Comparison of ENCODE assay signal across 26 mouse cellular contexts in the genomic region with DNA sequence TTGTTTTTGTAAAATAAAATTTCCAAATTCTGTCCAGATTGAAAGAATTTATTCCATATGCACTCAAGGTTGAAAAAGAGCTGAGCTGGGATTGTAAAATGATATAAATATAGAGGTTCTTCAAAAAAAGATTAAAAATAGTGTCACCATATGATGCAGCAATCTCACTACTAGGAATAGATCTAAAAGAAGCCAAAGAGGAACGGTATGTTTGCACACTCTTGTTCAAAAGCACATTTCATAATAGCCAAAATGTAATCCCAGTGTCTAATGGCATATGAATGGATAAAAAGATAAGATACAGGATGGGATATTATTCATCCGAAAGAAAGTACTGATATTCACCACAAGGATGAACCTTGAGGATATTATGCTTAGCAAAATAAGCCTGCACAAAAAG. TPM values are rescaled to one million over a fixed set of nuclear protein-coding genes. Genes with fewer than 3 reads are reported as not detected.
DNase-seq lines count a peak whose midpoint lies in the region; ATAC-seq and TF ChIP-seq lines count a peak whose summit lies in the region.
"Had no signal": no experiment of that assay in that cellular context is flagged by ENCODE, and none has a peak within 500 bp of the region (broad histone marks: within the 10 kb centered on the region; RNA-seq: fewer than 3 reads in every experiment).

No protein-coding gene starts in this region.

- 80% methylated on average over 2 of the region's 2 CpGs for WGBS in liver, embryonic 11.5 days
- 79% methylated on average over 2 of the region's 2 CpGs for WGBS in liver, postnatal 0 days (ENCODE audit: insufficient replicate concordance)
- WGBS in midbrain, embryonic 14.5 days, result 92% methylated on average over 2 of the region's 2 CpGs

- peak overlapping the region; percentile 36; the same call in 1 of the 2 replicates for H3K4me2 ChIP-seq in liver, embryonic 11.5 days
- no peak overlapping the region; the same call in 1 of the 2 replicates for H3K4me2 ChIP-seq in liver, postnatal 0 days (ENCODE audit: low read depth, low read length)
- H3K4me2 ChIP-seq in midbrain, embryonic 14.5 days (ENCODE audit: low read length), result no peak overlapping the region
- H3K4me2 ChIP-seq: embryonic facial prominence, embryonic 12.5 days; heart, embryonic 11.5 days; hindbrain, embryonic 14.5 days; lung, embryonic 14.5 days had no signal

- no peak overlapping the region for H3K9ac ChIP-seq in liver, embryonic 11.5 days (ENCODE audit: low read depth, low read length)
- no peak overlapping the region for H3K9ac ChIP-seq in liver, postnatal 0 days (replicated peaks)
- no peak overlapping the region for H3K9ac ChIP-seq in midbrain, embryonic 14.5 days (replicated peaks; ENCODE audit: low read length)
- H3K9ac ChIP-seq: embryonic facial prominence, embryonic 12.5 days; hindbrain, embryonic 14.5 days; lung, embryonic 14.5 days had no signal

- no peaks in the 10 kb centered on the region for H3K27me3 ChIP-seq in erythroblast, embryonic 14.5 days (ENCODE audit: control insufficient read depth)
- H3K27me3 ChIP-seq in liver, embryonic 11.5 days (replicated peaks; ENCODE audit: control insufficient read depth, insufficient read depth, low read length), result no peaks in the 10 kb centered on the region
- no peaks in the 10 kb centered on the region for H3K27me3 ChIP-seq in liver, postnatal 0 days (ENCODE audit: insufficient read depth, low read length)
- H3K27me3 ChIP-seq in midbrain, embryonic 14.5 days (ENCODE audit: control insufficient read depth, insufficient read depth, low read length), result no peaks in the 10 kb centered on the region
- H3K27me3 ChIP-seq: CH12.LX; embryonic facial prominence, embryonic 12.5 days had no signal

- peaks cover 68% of the 10 kb centered on the region for H3K36me3 ChIP-seq in erythroblast, embryonic 14.5 days (ENCODE audit: control insufficient read depth)
- H3K36me3 ChIP-seq in liver, embryonic 11.5 days (ENCODE audit: control insufficient read depth, insufficient read depth, low read length), result peaks cover 3% of the 10 kb centered on the region; the same call in 1 of the 2 replicates
- peaks cover 11% of the 10 kb centered on the region; the same call in 1 of the 2 replicates for H3K36me3 ChIP-seq in liver, postnatal 0 days (replicated peaks; ENCODE audit: insufficient read depth, low read length)
- peaks cover 8% of the 10 kb centered on the region for H3K36me3 ChIP-seq in midbrain, embryonic 14.5 days (ENCODE audit: control insufficient read depth, insufficient read depth, low read length)

- no peak for DNase-seq in liver, embryonic 11.5 days (ENCODE audit: low spot score)
- DNase-seq in liver, result no peak
- no peak for DNase-seq in liver, postnatal 0 days
- DNase-seq in gastrocnemius, postnatal 14 days, result no peak
- DNase-seq in midbrain, embryonic 14.5 days, result no peak
- DNase-seq: adrenal gland, adult 8-10 months; cerebellum, adult 11 months; cerebellum, adult 9-10 months; embryo, embryonic 11 days; gastrocnemius, postnatal 36 days; heart, adult 18-20 months; heart, postnatal 4 days; kidney, adult 9 months; kidney, postnatal 10 days; lung, embryonic 14.5 days; lung, postnatal 14 days; right cerebral cortex, postnatal 4 days had no signal

- H3K27ac ChIP-seq in liver, embryonic 11.5 days (ENCODE audit: low read depth, low read length), result peak overlapping the region; percentile 54; the same call in 1 of the 2 replicates
- 0 out of 2 replicates have a peak overlapping the region, but pooled peaks have one; percentile 2 for H3K27ac ChIP-seq in liver, postnatal 0 days (ENCODE audit: low read depth)
- H3K27ac ChIP-seq in midbrain, embryonic 14.5 days (replicated peaks; ENCODE audit: low read depth, low read length), result no peak overlapping the region
- H3K27ac ChIP-seq: embryonic facial prominence, embryonic 12.5 days; hindbrain, embryonic 14.5 days; midbrain, embryonic 10.5 days had no signal

- peak overlapping the region; percentile 36 for H3K4me3 ChIP-seq in erythroblast, embryonic 14.5 days (replicated peaks)
- no peak overlapping the region for H3K4me3 ChIP-seq in liver, embryonic 11.5 days (ENCODE audit: low read depth, low read length)
- no peak overlapping the region for H3K4me3 ChIP-seq in liver, postnatal 0 days (ENCODE audit: low read depth, low read length)
- H3K4me3 ChIP-seq in midbrain, embryonic 14.5 days (replicated peaks; ENCODE audit: low read depth, low read length), result no peak overlapping the region
- H3K4me3 ChIP-seq: embryonic facial prominence, embryonic 12.5 days; midbrain, embryonic 10.5 days had no signal

- no peak for TF ChIP-seq CTCF in liver, postnatal 0 days (IDR thresholded peaks at IDR 0.05; ENCODE audit: low read depth)

- intact Hi-C loops in gastrocnemius, postnatal 14 days (cut with DNase I; ENCODE audit: low total_unique reads), result no loop called here

- ATAC-seq in erythroblast, adult 5-6 weeks (replicated peaks; ENCODE audit: low FRiP score, poor library complexity, severe bottlenecking), result no peak
- no peak for ATAC-seq in liver, embryonic 11.5 days (replicated peaks; ENCODE audit: low FRiP score)
- ATAC-seq in liver, postnatal 0 days, result no peak
- ATAC-seq in midbrain, embryonic 14.5 days (ENCODE audit: low FRiP score, low TSS enrichment), result no peak
- ATAC-seq: intestine, postnatal 0 days; midbrain, embryonic 16.5 days had no signal

- no peaks in the 10 kb centered on the region for H3K9me3 ChIP-seq in erythroblast, embryonic 14.5 days (ENCODE audit: control insufficient read depth, low read length)
- no peaks in the 10 kb centered on the region for H3K9me3 ChIP-seq in liver, embryonic 11.5 days (ENCODE audit: control insufficient read depth, low read length)
- H3K9me3 ChIP-seq in liver, postnatal 0 days (ENCODE audit: low read length), result no peaks in the 10 kb centered on the region
- H3K9me3 ChIP-seq in midbrain, embryonic 14.5 days (ENCODE audit: control insufficient read depth, low read length), result no peaks in the 10 kb centered on the region
- H3K9me3 ChIP-seq: embryonic facial prominence, embryonic 12.5 days; midbrain, embryonic 10.5 days had no signal

- peaks cover 69% of the 10 kb centered on the region for H3K4me1 ChIP-seq in erythroblast, embryonic 14.5 days (ENCODE audit: control insufficient read depth)
- H3K4me1 ChIP-seq in liver, embryonic 11.5 days (replicated peaks; ENCODE audit: control insufficient read depth, insufficient read depth, low read length), result peaks cover 30% of the 10 kb centered on the region
- peaks cover 29% of the 10 kb centered on the region for H3K4me1 ChIP-seq in liver, postnatal 0 days (ENCODE audit: insufficient read depth)
- peaks cover 17% of the 10 kb centered on the region for H3K4me1 ChIP-seq in midbrain, embryonic 14.5 days (ENCODE audit: control insufficient read depth, insufficient read depth, low read length)

- TF ChIP-seq EP300 in liver, postnatal 0 days (IDR thresholded peaks at IDR 0.05; ENCODE audit: low read depth), result no peak

RNA-seq across cellular contexts. Expression of gene Snx1, which starts 6.9 kb away (rescaled TPM):
- 11.0 and 14.6 TPM in 2 replicates for polyA plus RNA-seq in erythroblast, embryonic 14.5 days (2012)
- total RNA-seq in erythroblast, adult 5-6 weeks (2015; ENCODE audit: low replicate concordance), result 11.1 and 33.4 TPM in 2 replicates
- 44.0 and 54.1 TPM in 2 replicates for total RNA-seq in erythroblast, adult 5-6 weeks (2017; ENCODE audit: low replicate concordance)
- 129 and 139 TPM in 2 replicates for polyA plus RNA-seq in liver, embryonic 11.5 days (2014; fragmentation: Nextera tagmentation; extraction: Ambion mirVana)
- 30.4 and 34.5 TPM in 2 replicates for polyA plus RNA-seq in liver, postnatal 0 days (2015; fragmentation: Nextera tagmentation; extraction: Ambion mirVana)
- 10 to 100 TPM; 23.8 to 24.0 TPM for total RNA-seq in gastrocnemius, postnatal 14 days (2021)
- polyA plus RNA-seq in midbrain, embryonic 14.5 days (2014; fragmentation: Nextera tagmentation; extraction: Ambion mirVana), result 55.6 and 87.9 TPM in 2 replicates

RNA-seq across cellular contexts. Expression of gene Ciao2a, which starts 6.9 kb away (rescaled TPM):
- polyA plus RNA-seq in erythroblast, embryonic 14.5 days (2012), result 2.5 and 3.8 TPM in 2 replicates
- 71.7 and 81.5 TPM in 2 replicates for total RNA-seq in erythroblast, adult 5-6 weeks (2015; ENCODE audit: low replicate concordance)
- 37.1 and 66.1 TPM in 2 replicates for total RNA-seq in erythroblast, adult 5-6 weeks (2017; ENCODE audit: low replicate concordance)
- 256 and 260 TPM in 2 replicates for polyA plus RNA-seq in liver, embryonic 11.5 days (2014; fragmentation: Nextera tagmentation; extraction: Ambion mirVana)
- polyA plus RNA-seq in liver, postnatal 0 days (2015; fragmentation: Nextera tagmentation; extraction: Ambion mirVana), result 122 and 133 TPM in 2 replicates
- total RNA-seq in gastrocnemius, postnatal 14 days (2021), result 10 to 100 TPM; 35.7 to 38.3 TPM
- 68.4 and 76.2 TPM in 2 replicates for polyA plus RNA-seq in midbrain, embryonic 14.5 days (2014; fragmentation: Nextera tagmentation; extraction: Ambion mirVana)

RNA-seq across cellular contexts. Expression of gene Dapk2, which starts 38.5 kb away (rescaled TPM):
- 7.8 and 10.8 TPM in 2 replicates for polyA plus RNA-seq in erythroblast, embryonic 14.5 days (2012)
- 157 and 171 TPM in 2 replicates for total RNA-seq in erythroblast, adult 5-6 weeks (2015; ENCODE audit: low replicate concordance)
- 252 and 316 TPM in 2 replicates for total RNA-seq in erythroblast, adult 5-6 weeks (2017; ENCODE audit: low replicate concordance)
- 5.9 and 6.1 TPM in 2 replicates for polyA plus RNA-seq in liver, embryonic 11.5 days (2014; fragmentation: Nextera tagmentation; extraction: Ambion mirVana)
- polyA plus RNA-seq in liver, postnatal 0 days (2015; fragmentation: Nextera tagmentation; extraction: Ambion mirVana), result 21.6 and 23.4 TPM in 2 replicates
- 10 to 100 TPM; 19.7 to 22.2 TPM for total RNA-seq in gastrocnemius, postnatal 14 days (2021)
- polyA plus RNA-seq in midbrain, embryonic 14.5 days (2014; fragmentation: Nextera tagmentation; extraction: Ambion mirVana), result 0.66 and 0.78 TPM in 2 replicates

RNA-seq across cellular contexts. Expression of gene Snx22, which starts 50.0 kb away (rescaled TPM):
- 13.3 and 20.5 TPM in 2 replicates for polyA plus RNA-seq in erythroblast, embryonic 14.5 days (2012)
- total RNA-seq in erythroblast, adult 5-6 weeks (2015; ENCODE audit: low replicate concordance), result 35.7 and 39.1 TPM in 2 replicates
- 58.5 and 59.1 TPM in 2 replicates for total RNA-seq in erythroblast, adult 5-6 weeks (2017; ENCODE audit: low replicate concordance)
- polyA plus RNA-seq in liver, embryonic 11.5 days (2014; fragmentation: Nextera tagmentation; extraction: Ambion mirVana), result 6.5 and 7.0 TPM in 2 replicates
- polyA plus RNA-seq in liver, postnatal 0 days (2015; fragmentation: Nextera tagmentation; extraction: Ambion mirVana), result 13.4 and 13.7 TPM in 2 replicates
- under 1 TPM; 0.41 to 0.55 TPM for total RNA-seq in gastrocnemius, postnatal 14 days (2021)
- polyA plus RNA-seq in midbrain, embryonic 14.5 days (2014; fragmentation: Nextera tagmentation; extraction: Ambion mirVana), result 6.5 and 8.2 TPM in 2 replicates

RNA-seq across cellular contexts. Expression of gene Ppib, which starts 59.5 kb away (rescaled TPM):
- 10.8 and 12.3 TPM in 2 replicates for polyA plus RNA-seq in erythroblast, embryonic 14.5 days (2012)
- total RNA-seq in erythroblast, adult 5-6 weeks (2015; ENCODE audit: low replicate concordance), result 121 and 151 TPM in 2 replicates
- total RNA-seq in erythroblast, adult 5-6 weeks (2017; ENCODE audit: low replicate concordance), result 155 and 185 TPM in 2 replicates
- 569 TPM in 2 replicates for polyA plus RNA-seq in liver, embryonic 11.5 days (2014; fragmentation: Nextera tagmentation; extraction: Ambion mirVana)
- 368 and 376 TPM in 2 replicates for polyA plus RNA-seq in liver, postnatal 0 days (2015; fragmentation: Nextera tagmentation; extraction: Ambion mirVana)
- 100 to 1,000 TPM; 114 to 138 TPM for total RNA-seq in gastrocnemius, postnatal 14 days (2021)
- 333 and 347 TPM in 2 replicates for polyA plus RNA-seq in midbrain, embryonic 14.5 days (2014; fragmentation: Nextera tagmentation; extraction: Ambion mirVana)

Comparison
In these comparisons a context has a peak if more than half of its experiments do, and no peak if none do; other contexts are left out.
1. RNA of gene Ciao2a, which starts 6.9 kb away (polyA plus RNA-seq): 256 to 260 TPM in liver, embryonic 11.5 days, 122 to 133 TPM in liver, postnatal 0 days and 68.4 to 76.2 TPM in midbrain, embryonic 14.5 days; 2.5 to 3.8 TPM in erythroblast, embryonic 14.5 days; every median in the first group is over 10 times any median in the second.